Mouse (Mus musculus): ENCODE data around the gene Anxa11. TPM values are rescaled to one million over a fixed set of nuclear protein-coding genes. Genes with fewer than 3 reads are reported as not detected.
"Not testable (repeated sequence)": the region's sequence is repeated elsewhere in the genome, so short reads cannot be mapped to it uniquely, and the experiment has no call there.

Anxa11 gene
- polyA plus RNA-seq, 1 experiment from 2014 or later = 95.3 TPM

- Histone ChIP-seq H3K9me3 (ENCODE audit: control insufficient read depth, low read length) (no peaks in the 10 kb centered on the region), H3K36me3 (ENCODE audit: control insufficient read depth, insufficient read depth, low read length) (no peaks in the 10 kb centered on the region), H3K27me3 (replicated peaks; ENCODE audit: control insufficient read depth, insufficient read depth, low read length) (no peaks in the 10 kb centered on the region), H3K4me3 (ENCODE audit: low read length) (no peak overlapping the region), H3K27ac (ENCODE audit: low read length) (no peak overlapping the region), H3K9ac (ENCODE audit: low read depth, low read length) (no peak overlapping the region), H3K4me2 (ENCODE audit: low read depth, low read length) (no peak overlapping the region), H3K4me1 (ENCODE audit: control insufficient read depth, insufficient read depth, low read length) (peaks cover 29% of the 10 kb centered on the region)
- 76% methylated on average over 6 of the region's 6 CpGs for WGBS
- ATAC-seq = no peak
These were observed 6.3 kb downstream of the Anxa11 start for GRCm38 (mm10) chr14:25848237-25848636.

GRCm38 (mm10) chr14:25848708-25849107 lies 6.8 kb downstream of the Anxa11 start:
- 95% methylated on average over 3 of the region's 4 CpGs for WGBS

GRCm38 (mm10) chr14:25850433-25850832 lies 8.5 kb downstream of the Anxa11 start:
- Histone ChIP-seq H3K4me3 (ENCODE audit: low read length) (no peak overlapping the region), H3K9me3 (ENCODE audit: control insufficient read depth, low read length) (no peaks in the 10 kb centered on the region)
- WGBS = 90% methylated on average over 2 of the region's 2 CpGs

More at GRCm38 (mm10) chr14:25848708-25849107, 6.8 kb downstream of the Anxa11 start:
- peaks cover 32% of the 10 kb centered on the region for H3K4me1 ChIP-seq (ENCODE audit: control insufficient read depth, insufficient read depth, low read length)
- not testable (repeated sequence) for H3K4me2 ChIP-seq (ENCODE audit: low read depth, low read length); H3K36me3 ChIP-seq (ENCODE audit: control insufficient read depth, insufficient read depth, low read length); H3K27me3 ChIP-seq (replicated peaks; ENCODE audit: control insufficient read depth, insufficient read depth, low read length); H3K9ac ChIP-seq (ENCODE audit: low read depth, low read length); H3K27ac ChIP-seq (ENCODE audit: low read length); H3K4me3 ChIP-seq (ENCODE audit: low read length); H3K9me3 ChIP-seq (ENCODE audit: control insufficient read depth, low read length); ATAC-seq

GRCm38 (mm10) chr14:25851189-25851588 lies 9.2 kb downstream of the Anxa11 start:
- 83% methylated on average over 6 of the region's 6 CpGs for WGBS

More at GRCm38 (mm10) chr14:25850433-25850832, 8.5 kb downstream of the Anxa11 start:
- H3K4me1 ChIP-seq (ENCODE audit: control insufficient read depth, insufficient read depth, low read length) = peaks cover 41% of the 10 kb centered on the region
- H3K9ac ChIP-seq (ENCODE audit: low read depth, low read length) = no peak overlapping the region
- no peak for ATAC-seq
- no peaks in the 10 kb centered on the region for H3K36me3 ChIP-seq (ENCODE audit: control insufficient read depth, insufficient read depth, low read length)
- H3K4me2 ChIP-seq (ENCODE audit: low read depth, low read length) = no peak overlapping the region
- H3K27me3 ChIP-seq (replicated peaks; ENCODE audit: control insufficient read depth, insufficient read depth, low read length) = no peaks in the 10 kb centered on the region
- no peak overlapping the region for H3K27ac ChIP-seq (ENCODE audit: low read length)

GRCm38 (mm10) chr14:25852121-25852561 lies 10.2 kb downstream of the Anxa11 start:
- WGBS = 80% methylated on average over 11 of the region's 11 CpGs
- H3K4me1 ChIP-seq (ENCODE audit: control insufficient read depth, insufficient read depth, low read length) = peaks cover 46% of the 10 kb centered on the region

More at GRCm38 (mm10) chr14:25851189-25851588, 9.2 kb downstream of the Anxa11 start:
- H3K4me1 ChIP-seq (ENCODE audit: control insufficient read depth, insufficient read depth, low read length) = peaks cover 48% of the 10 kb centered on the region
- no peaks in the 10 kb centered on the region for H3K36me3 ChIP-seq (ENCODE audit: control insufficient read depth, insufficient read depth, low read length)
- no peak overlapping the region for H3K9ac ChIP-seq (ENCODE audit: low read depth, low read length)
- no peak overlapping the region for H3K27ac ChIP-seq (ENCODE audit: low read length)
- no peak overlapping the region for H3K4me3 ChIP-seq (ENCODE audit: low read length)
- no peaks in the 10 kb centered on the region for H3K27me3 ChIP-seq (replicated peaks; ENCODE audit: control insufficient read depth, insufficient read depth, low read length)
- ATAC-seq = no peak
- H3K9me3 ChIP-seq (ENCODE audit: control insufficient read depth, low read length) = no peaks in the 10 kb centered on the region
- no peak overlapping the region for H3K4me2 ChIP-seq (ENCODE audit: low read depth, low read length)

GRCm38 (mm10) chr14:25853295-25853694 lies 11.3 kb downstream of the Anxa11 start:
- no peak overlapping the region for H3K9ac ChIP-seq (ENCODE audit: low read depth, low read length)
- no peaks in the 10 kb centered on the region for H3K9me3 ChIP-seq (ENCODE audit: control insufficient read depth, low read length)
- H3K4me1 ChIP-seq (ENCODE audit: control insufficient read depth, insufficient read depth, low read length) = peaks cover 41% of the 10 kb centered on the region
- 75% methylated on average over 6 of the region's 6 CpGs for WGBS
- H3K27me3 ChIP-seq (replicated peaks; ENCODE audit: control insufficient read depth, insufficient read depth, low read length) = no peaks in the 10 kb centered on the region
- H3K36me3 ChIP-seq (ENCODE audit: control insufficient read depth, insufficient read depth, low read length) = no peaks in the 10 kb centered on the region
- no peak overlapping the region for H3K27ac ChIP-seq (ENCODE audit: low read length)
- H3K4me2 ChIP-seq (ENCODE audit: low read depth, low read length) = no peak overlapping the region
- H3K4me3 ChIP-seq (ENCODE audit: low read length) = no peak overlapping the region
- ATAC-seq = no peak

More at GRCm38 (mm10) chr14:25852121-25852561, 10.2 kb downstream of the Anxa11 start:
- no peaks in the 10 kb centered on the region for H3K27me3 ChIP-seq (replicated peaks; ENCODE audit: control insufficient read depth, insufficient read depth, low read length)
- H3K27ac ChIP-seq (ENCODE audit: low read length) = no peak overlapping the region
- no peak overlapping the region for H3K9ac ChIP-seq (ENCODE audit: low read depth, low read length)
- H3K4me2 ChIP-seq (ENCODE audit: low read depth, low read length) = no peak overlapping the region
- no peak overlapping the region for H3K4me3 ChIP-seq (ENCODE audit: low read length)
- no peaks in the 10 kb centered on the region for H3K9me3 ChIP-seq (ENCODE audit: control insufficient read depth, low read length)
- ATAC-seq = no peak
- H3K36me3 ChIP-seq (ENCODE audit: control insufficient read depth, insufficient read depth, low read length) = no peaks in the 10 kb centered on the region

- Histone ChIP-seq H3K27ac (ENCODE audit: low read length) (no peak overlapping the region), H3K4me1 (ENCODE audit: control insufficient read depth, insufficient read depth, low read length) (peaks cover 41% of the 10 kb centered on the region), H3K36me3 (ENCODE audit: control insufficient read depth, insufficient read depth, low read length) (no peaks in the 10 kb centered on the region), H3K9ac (ENCODE audit: low read depth, low read length) (no peak overlapping the region), H3K27me3 (replicated peaks; ENCODE audit: control insufficient read depth, insufficient read depth, low read length) (no peaks in the 10 kb centered on the region), H3K4me2 (ENCODE audit: low read depth, low read length) (no peak overlapping the region), H3K4me3 (ENCODE audit: low read length) (no peak overlapping the region), H3K9me3 (ENCODE audit: control insufficient read depth, low read length) (no peaks in the 10 kb centered on the region)
- WGBS = 85% methylated on average over 16 of the region's 16 CpGs
- ATAC-seq = no peak
These were observed 11.9 kb downstream of the Anxa11 start for GRCm38 (mm10) chr14:25853717-25854452.

- Histone ChIP-seq H3K27ac (ENCODE audit: low read length) (no peak overlapping the region), H3K9me3 (ENCODE audit: control insufficient read depth, low read length) (no peaks in the 10 kb centered on the region), H3K4me3 (ENCODE audit: low read length) (no peak overlapping the region), H3K4me2 (ENCODE audit: low read depth, low read length) (no peak overlapping the region), H3K36me3 (ENCODE audit: control insufficient read depth, insufficient read depth, low read length) (no peaks in the 10 kb centered on the region), H3K9ac (ENCODE audit: low read depth, low read length) (no peak overlapping the region), H3K27me3 (replicated peaks; ENCODE audit: control insufficient read depth, insufficient read depth, low read length) (no peaks in the 10 kb centered on the region), H3K4me1 (ENCODE audit: control insufficient read depth, insufficient read depth, low read length) (peaks cover 41% of the 10 kb centered on the region)
- ATAC-seq = 0 out of 2 replicates have a peak, but pooled peaks have one; percentile 39
- 47% methylated on average over 8 of the region's 8 CpGs for WGBS
These were observed 13.4 kb downstream of the Anxa11 start for GRCm38 (mm10) chr14:25855241-25855885.

GRCm38 (mm10) chr14:25857168-25857621 lies 15.2 kb downstream of the Anxa11 start:
- Histone ChIP-seq H3K9me3 (ENCODE audit: control insufficient read depth, low read length) (no peaks in the 10 kb centered on the region), H3K4me3 (ENCODE audit: low read length) (no peak overlapping the region), H3K4me1 (ENCODE audit: control insufficient read depth, insufficient read depth, low read length) (peaks cover 41% of the 10 kb centered on the region), H3K27me3 (replicated peaks; ENCODE audit: control insufficient read depth, insufficient read depth, low read length) (no peaks in the 10 kb centered on the region), H3K9ac (ENCODE audit: low read depth, low read length) (no peak overlapping the region), H3K27ac (ENCODE audit: low read length) (no peak overlapping the region), H3K4me2 (ENCODE audit: low read depth, low read length) (no peak overlapping the region), H3K36me3 (ENCODE audit: control insufficient read depth, insufficient read depth, low read length) (no peaks in the 10 kb centered on the region)
- WGBS = 52% methylated on average over 3 of the region's 3 CpGs
- peak; percentile 57 for ATAC-seq

Measured in intestine, embryonic 16.5 days (tissue).